Mouse (Mus musculus) NIH3T3 (cell line): Measurements from ENCODE around the gene Cars.
"Not testable (repeated sequence)": the region's sequence is repeated elsewhere in the genome, so short reads cannot be mapped to it uniquely, and the experiment has no call there.

Experiments
- DNase-seq: peaks from one replicate; pipeline ENCODE4 v3.0.0-alpha.2; 2012; ENCODE audit warnings: low read depth

Cars gene

GRCm38 (mm10) chr7:143583956-143584355 is 15.9 kb downstream of the Cars start:
- peak; percentile 81 for DNase-seq

GRCm38 (mm10) chr7:143583025-143583424 is 16.9 kb downstream of the Cars start:
- DNase-seq: no peak

- DNase-seq: no peak
Measured at GRCm38 (mm10) chr7:143575751-143576150, 24.1 kb downstream of the Cars start.

- no peak for DNase-seq
Measured at GRCm38 (mm10) chr7:143565648-143566039, 34.2 kb downstream of the Cars start.

- DNase-seq: no peak
Measured at GRCm38 (mm10) chr7:143565015-143565647, 34.8 kb downstream of the Cars start.

- DNase-seq: peak; percentile 56
Measured at GRCm38 (mm10) chr7:143563787-143564186, 36.1 kb downstream of the Cars start.

- no peak for DNase-seq
Measured at GRCm38 (mm10) chr7:143557616-143558015, 42.3 kb downstream of the Cars start.

GRCm38 (mm10) chr7:143556964-143557610 is 42.8 kb downstream of the Cars start:
- peak; percentile 43 for DNase-seq

- no peak for DNase-seq
Measured at GRCm38 (mm10) chr7:143549588-143550220, 50.2 kb downstream of the Cars start.

- DNase-seq: peak; percentile 98
Measured at GRCm38 (mm10) chr7:143548976-143549457, 50.9 kb downstream of the Cars start, which contains the start of gene Nap1l4. TSS of gene Nap1l4 (minus strand) at chr7:143549106.

- peak; percentile 40 for DNase-seq
Measured at GRCm38 (mm10) chr7:143548231-143548961, 51.5 kb downstream of the Cars start.

GRCm38 (mm10) chr7:143546554-143546953 is 53.3 kb downstream of the Cars start:
- DNase-seq: no peak

- DNase-seq: peak; percentile 50
Measured at GRCm38 (mm10) chr7:143544368-143544767, 55.5 kb downstream of the Cars start.

GRCm38 (mm10) chr7:143538671-143539070 is 61.2 kb downstream of the Cars start:
- no peak for DNase-seq

GRCm38 (mm10) chr7:143538229-143538628 is 61.7 kb downstream of the Cars start:
- not testable (repeated sequence) for DNase-seq

- DNase-seq: no peak
Measured at GRCm38 (mm10) chr7:143536251-143536650, 63.6 kb downstream of the Cars start.

GRCm38 (mm10) chr7:143533284-143533683 is 66.6 kb downstream of the Cars start:
- DNase-seq: no peak

- DNase-seq: no peak
Measured at GRCm38 (mm10) chr7:143532410-143532809, 67.5 kb downstream of the Cars start.

GRCm38 (mm10) chr7:143519333-143519732 is 80.6 kb downstream of the Cars start:
- no peak for DNase-seq

GRCm38 (mm10) chr7:143514416-143514768 is 85.5 kb downstream of the Cars start:
- DNase-seq: no peak

GRCm38 (mm10) chr7:143513763-143514415 is 86.0 kb downstream of the Cars start:
- no peak for DNase-seq

- DNase-seq: no peak
Measured at GRCm38 (mm10) chr7:143511335-143511712, 88.6 kb downstream of the Cars start.
